Mouse (Mus musculus) intestine, embryonic 16.5 days (tissue): ENCODE measurements at regions not wholly inside any gene's neighbourhood (a gene's known extent, or its start where the extent isn't known, plus 50 kb on each side); places are given as distances from the start of the nearest gene placed in this dataset.

Experiments
- ATAC-seq: fragments of 200-750 bp; cut with Nextera tagmentation; 2 replicates; pipeline ENCODE4 v1.8.0; 2017; ENCODE audit warnings: moderate TSS enrichment, moderate library complexity
- H3K27ac ChIP-seq: fragments of 300-500 bp; sonication (generic); 2 replicates; pipeline ENCODE4 v1.5.1; 2014; ENCODE audit warnings: mild to moderate bottlenecking, low read length
- H3K27me3 ChIP-seq: fragments of 300-500 bp; sonication (generic); replicated peaks from 2 replicates; pipeline ENCODE4 v1.6.1; 2014; ENCODE audit warnings: low read length, control low read depth, mixed read lengths; ENCODE audit not compliant: control insufficient read depth, insufficient read depth
- H3K36me3 ChIP-seq: fragments of 300-500 bp; sonication (generic); 2 replicates; pipeline ENCODE4 v1.6.1; 2014; ENCODE audit warnings: low read length, control low read depth; ENCODE audit not compliant: control insufficient read depth, insufficient read depth
- H3K4me1 ChIP-seq: fragments of 300-500 bp; sonication (generic); 2 replicates; pipeline ENCODE4 v1.6.1; 2014; ENCODE audit warnings: low read length, control low read depth, mixed read lengths; ENCODE audit not compliant: control insufficient read depth, insufficient read depth
- H3K4me2 ChIP-seq: fragments of 300-500 bp; sonication (generic); 2 replicates; pipeline ENCODE4 v1.6.1; 2014; ENCODE audit warnings: low read depth, low read length, control low read depth
- H3K4me3 ChIP-seq: fragments of 300-500 bp; sonication (generic); 2 replicates; pipeline ENCODE4 v1.5.1; 2014; ENCODE audit warnings: mild to moderate bottlenecking, low read length
- H3K9ac ChIP-seq: fragments of 300-500 bp; sonication (generic); 2 replicates; pipeline ENCODE4 v1.6.1; 2014; ENCODE audit warnings: low read depth, low read length
- H3K9me3 ChIP-seq: fragments of 300-500 bp; sonication (generic); 2 replicates; pipeline ENCODE4 v1.6.1; 2016; ENCODE audit warnings: low read length, control low read depth; ENCODE audit not compliant: control insufficient read depth
- WGBS: fragments of 180-500 bp; shearing (Covaris S2); extraction: QIAGEN DNeasy Blood & Tissue Kit; methylation state at CpG from one replicate; pipeline ENCODE4 v1.1.7; 2014; 5-methylcytosine and 5-hydroxymethylcytosine counted together

GRCm38 (mm10) chr15:7604847-7605246, 205.8 kb upstream of the Gdnf start:
- Histone ChIP-seq H3K9me3 (no peaks in the 10 kb centered on the region), H3K36me3 (no peaks in the 10 kb centered on the region), H3K27ac (no peak overlapping the region), H3K27me3 (no peaks in the 10 kb centered on the region), H3K4me1 (no peaks in the 10 kb centered on the region), H3K9ac (no peak overlapping the region), H3K4me3 (no peak overlapping the region), H3K4me2 (no peak overlapping the region)
- WGBS: 70% methylated on average over 3 of the region's 3 CpGs
- peak; percentile 90 for ATAC-seq

DNA sequence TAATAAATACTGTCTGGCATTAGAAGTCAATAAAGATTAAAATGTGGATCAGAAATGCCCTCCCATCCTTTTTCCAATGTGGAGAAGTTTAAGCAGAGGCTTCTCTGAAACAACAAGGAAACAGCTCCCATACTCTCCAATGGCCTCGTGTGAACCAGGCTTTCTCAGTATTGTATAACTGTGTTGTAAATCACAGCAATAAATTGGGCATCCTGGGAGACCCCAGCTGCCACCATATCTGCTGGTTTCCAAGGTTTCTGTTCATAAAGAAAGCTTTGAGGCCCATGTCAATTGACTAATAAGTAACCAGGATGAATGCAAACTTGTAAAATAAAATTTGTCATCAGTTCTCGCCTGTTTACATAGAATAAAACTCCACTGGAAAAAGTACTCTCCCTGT, 192.7 kb upstream of the Gdnf start:
- no peak overlapping the region for H3K9ac ChIP-seq
- H3K27me3 ChIP-seq: no peaks in the 10 kb centered on the region
- H3K9me3 ChIP-seq: no peaks in the 10 kb centered on the region
- no peak overlapping the region for H3K4me2 ChIP-seq
- peak; percentile 67; the same call in 1 of the 2 replicates for ATAC-seq
- no peak overlapping the region for H3K27ac ChIP-seq
- H3K4me3 ChIP-seq: no peak overlapping the region
- no peaks in the 10 kb centered on the region for H3K36me3 ChIP-seq
- H3K4me1 ChIP-seq: peaks cover 1% of the 10 kb centered on the region; the same call in 1 of the 2 replicates
- 38% methylated on average over 2 of the region's 2 CpGs for WGBS

DNA sequence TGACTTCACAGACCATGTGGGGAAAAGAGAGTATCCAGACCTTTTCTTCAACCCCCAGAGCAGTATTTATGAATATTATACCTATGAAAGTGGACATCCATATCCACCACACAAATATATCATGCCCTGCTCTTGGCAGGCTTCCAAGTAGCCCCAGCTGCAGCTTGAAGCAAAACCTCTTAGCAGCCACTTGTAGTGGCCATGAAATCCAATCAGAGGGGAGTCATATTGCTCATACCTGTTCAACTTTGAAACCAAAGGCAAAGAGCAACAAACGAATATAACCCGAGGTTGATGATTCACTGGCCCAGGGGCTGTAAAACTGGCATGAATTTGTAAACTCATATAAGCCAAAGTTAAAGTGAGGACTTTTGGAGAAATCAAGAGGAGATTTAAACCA, 187.6 kb upstream of the Gdnf start:
- no peak overlapping the region for H3K27ac ChIP-seq
- H3K9ac ChIP-seq: no peak overlapping the region
- H3K9me3 ChIP-seq: no peaks in the 10 kb centered on the region
- H3K36me3 ChIP-seq: no peaks in the 10 kb centered on the region
- no peak overlapping the region for H3K4me2 ChIP-seq
- no peaks in the 10 kb centered on the region for H3K27me3 ChIP-seq
- H3K4me1 ChIP-seq: no peaks in the 10 kb centered on the region; the same call in 1 of the 2 replicates
- H3K4me3 ChIP-seq: no peak overlapping the region
- 40% methylated on average over 2 of the region's 2 CpGs for WGBS
- ATAC-seq: peak; percentile 64

- ATAC-seq: no peak
These were observed 185.8 kb upstream of the Gdnf start for GRCm38 (mm10) chr15:7624689-7625472.

DNA sequence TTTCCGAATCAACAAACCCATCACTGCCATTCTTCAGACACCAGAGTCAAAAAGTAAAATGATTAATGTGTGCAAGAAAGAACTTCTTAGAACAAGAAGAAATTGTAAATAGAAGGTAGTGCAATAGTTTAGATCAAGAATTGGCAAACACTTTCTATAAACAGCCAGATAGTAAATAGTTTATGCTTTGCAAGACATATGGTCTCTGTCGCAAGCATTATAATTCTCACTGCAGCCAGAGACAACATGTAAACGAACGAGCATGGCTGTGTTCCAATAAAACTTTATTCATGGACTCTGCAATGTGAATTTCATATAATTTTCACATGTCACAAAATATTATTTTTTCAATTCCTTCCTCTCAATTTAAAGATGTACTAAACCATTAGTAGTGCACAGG, 180.8 kb upstream of the Gdnf start:
- H3K4me2 ChIP-seq: no peak overlapping the region
- WGBS: 70% methylated on average over 4 of the region's 4 CpGs
- no peak for ATAC-seq
- no peak overlapping the region for H3K4me3 ChIP-seq
- no peaks in the 10 kb centered on the region for H3K9me3 ChIP-seq
- no peak overlapping the region for H3K9ac ChIP-seq
- no peaks in the 10 kb centered on the region for H3K4me1 ChIP-seq
- no peak overlapping the region for H3K27ac ChIP-seq
- no peaks in the 10 kb centered on the region for H3K36me3 ChIP-seq
- no peaks in the 10 kb centered on the region for H3K27me3 ChIP-seq

More at GRCm38 (mm10) chr15:7624689-7625472, 185.8 kb upstream of the Gdnf start:
- no peak overlapping the region for H3K4me2 ChIP-seq
- H3K27me3 ChIP-seq: no peaks in the 10 kb centered on the region
- WGBS: 55% methylated on average over 6 of the region's 6 CpGs
- H3K27ac ChIP-seq: no peak overlapping the region
- H3K36me3 ChIP-seq: no peaks in the 10 kb centered on the region
- no peaks in the 10 kb centered on the region for H3K9me3 ChIP-seq
- no peak overlapping the region for H3K4me3 ChIP-seq
- no peak overlapping the region for H3K9ac ChIP-seq
- H3K4me1 ChIP-seq: no peaks in the 10 kb centered on the region; the same call in 1 of the 2 replicates

- WGBS: 50% methylated on average over 8 of the region's 8 CpGs
- Histone ChIP-seq H3K4me1 (no peaks in the 10 kb centered on the region), H3K27me3 (no peaks in the 10 kb centered on the region), H3K27ac (no peak overlapping the region; the same call in 1 of the 2 replicates), H3K9ac (no peak overlapping the region), H3K9me3 (no peaks in the 10 kb centered on the region), H3K4me3 (no peak overlapping the region), H3K4me2 (no peak overlapping the region), H3K36me3 (no peaks in the 10 kb centered on the region)
- no peak for ATAC-seq
These were observed 175.4 kb upstream of the Gdnf start for GRCm38 (mm10) chr15:7635234-7635633.

DNA sequence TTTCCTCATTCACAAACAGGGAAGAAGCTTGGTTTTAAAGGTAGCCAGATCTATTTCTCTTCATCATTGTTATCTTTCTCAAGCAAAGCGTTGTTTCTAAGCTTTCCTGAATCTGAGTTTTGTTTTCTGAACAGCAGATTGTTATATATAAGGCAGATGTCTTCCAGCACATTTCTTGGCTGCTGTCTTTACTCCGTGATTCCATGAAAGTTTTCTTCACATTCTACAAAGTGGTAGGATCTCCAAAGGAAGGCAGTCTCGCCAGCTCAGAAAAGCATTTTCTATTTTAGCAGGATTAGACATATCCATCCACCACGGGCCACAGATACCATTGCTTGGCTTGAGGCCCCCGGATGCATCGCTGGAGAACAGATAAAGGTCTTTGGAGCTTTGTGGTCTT, 171.2 kb upstream of the Gdnf start:
- ATAC-seq: no peak
- Histone ChIP-seq H3K27ac (peak overlapping the region; percentile 27; the same call in 1 of the 2 replicates), H3K9ac (no peak overlapping the region), H3K4me1 (no peaks in the 10 kb centered on the region), H3K4me2 (no peak overlapping the region), H3K4me3 (no peak overlapping the region), H3K36me3 (no peaks in the 10 kb centered on the region), H3K27me3 (no peaks in the 10 kb centered on the region), H3K9me3 (no peaks in the 10 kb centered on the region)
- WGBS: 70% methylated on average over 6 of the region's 6 CpGs

DNA sequence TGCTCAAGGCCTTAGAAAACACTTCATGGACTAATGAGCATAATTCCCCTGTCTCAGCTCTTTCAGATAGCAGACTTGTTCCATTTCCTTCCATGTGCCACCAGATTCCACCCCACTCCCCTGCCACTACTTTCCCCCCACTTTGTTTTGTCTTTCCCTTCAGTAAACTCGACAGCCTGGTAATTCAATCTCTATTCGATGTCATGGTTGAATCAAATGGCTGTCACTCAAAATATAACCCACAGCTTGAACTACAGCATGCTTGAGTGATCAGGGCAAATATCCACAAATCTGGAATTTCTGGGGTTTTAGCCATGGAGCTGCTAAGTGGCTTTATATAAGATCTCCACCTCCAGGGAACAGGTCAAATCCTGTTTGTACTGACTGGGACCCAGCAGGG, 168.6 kb upstream of the Gdnf start:
- no peaks in the 10 kb centered on the region for H3K9me3 ChIP-seq
- H3K36me3 ChIP-seq: no peaks in the 10 kb centered on the region
- no peak overlapping the region for H3K4me2 ChIP-seq
- H3K9ac ChIP-seq: no peak overlapping the region
- H3K27ac ChIP-seq: no peak overlapping the region
- WGBS: 70% methylated on average over 2 of the region's 2 CpGs
- no peaks in the 10 kb centered on the region for H3K4me1 ChIP-seq
- no peak overlapping the region for H3K4me3 ChIP-seq
- H3K27me3 ChIP-seq: no peaks in the 10 kb centered on the region
- ATAC-seq: no peak

GRCm38 (mm10) chr15:7650705-7651104, 159.9 kb upstream of the Gdnf start:
- Histone ChIP-seq H3K9ac (no peak overlapping the region), H3K4me2 (no peak overlapping the region), H3K9me3 (no peaks in the 10 kb centered on the region), H3K27me3 (no peaks in the 10 kb centered on the region), H3K36me3 (no peaks in the 10 kb centered on the region), H3K4me3 (no peak overlapping the region), H3K4me1 (no peaks in the 10 kb centered on the region), H3K27ac (no peak overlapping the region)
- no peak for ATAC-seq
- WGBS: 51% methylated on average over 3 of the region's 3 CpGs

DNA sequence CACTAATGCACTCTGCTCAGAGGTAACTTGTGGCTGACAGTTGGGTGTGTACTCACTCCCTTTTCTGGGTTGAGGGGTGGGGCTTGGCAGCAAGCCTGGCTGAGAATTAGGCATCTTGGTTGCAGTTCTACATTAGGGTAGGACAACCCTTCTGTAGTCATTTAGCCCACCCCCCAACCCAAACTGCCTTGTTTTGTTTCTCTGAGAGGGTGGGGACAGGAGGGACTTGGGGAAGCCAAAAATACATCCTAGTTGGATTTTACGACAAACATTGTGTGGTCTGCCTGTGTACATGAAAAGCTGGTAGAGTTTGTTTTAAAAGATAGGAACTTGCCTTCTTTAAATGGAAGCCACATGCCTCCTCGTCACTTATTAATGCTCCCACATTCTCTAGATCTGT, 146.8 kb upstream of the Gdnf start:
- WGBS: 45% methylated on average over 2 of the region's 2 CpGs
- Histone ChIP-seq H3K9ac (no peak overlapping the region), H3K4me1 (no peaks in the 10 kb centered on the region), H3K27me3 (no peaks in the 10 kb centered on the region), H3K27ac (no peak overlapping the region), H3K4me2 (no peak overlapping the region), H3K4me3 (no peak overlapping the region), H3K36me3 (no peaks in the 10 kb centered on the region), H3K9me3 (no peaks in the 10 kb centered on the region)
- ATAC-seq: no peak
